Mouse (Mus musculus) embryonic facial prominence, embryonic 14.5 days (tissue): ENCODE data around the gene Snrpg. TPM values are rescaled to one million over a fixed set of nuclear protein-coding genes. Genes with fewer than 3 reads are reported as not detected.
A peak's percentile ranks its signal among the peaks of the same experiment; 100 is the strongest.

Source experiments
- ATAC-seq: fragments of 200-750 bp; cut with Nextera tagmentation; 2 replicates; pipeline ENCODE4 v1.8.0; 2017; ENCODE audit warnings: low read depth, moderate number of reproducible peaks, moderate TSS enrichment
- DNase-seq: peaks from one replicate; pipeline ENCODE4 v3.0.0-alpha.2; 2015; ENCODE audit warnings: low spot score
- H3K27ac ChIP-seq: fragments of 300-500 bp; sonication (generic); replicated peaks from 2 replicates; pipeline ENCODE4 v1.5.1; 2014; ENCODE audit warnings: low read depth, mild to moderate bottlenecking, low read length, moderate library complexity
- H3K27me3 ChIP-seq: fragments of 300-500 bp; sonication (generic); replicated peaks from 2 replicates; pipeline ENCODE4 v1.6.1; 2014; ENCODE audit warnings: low read length; ENCODE audit not compliant: control insufficient read depth, insufficient read depth
- H3K36me3 ChIP-seq: fragments of 300-500 bp; sonication (generic); 2 replicates; pipeline ENCODE4 v1.6.1; 2014; ENCODE audit warnings: low read length, mixed read lengths; ENCODE audit not compliant: control insufficient read depth, insufficient read depth
- H3K4me1 ChIP-seq: fragments of 300-500 bp; sonication (generic); 2 replicates; pipeline ENCODE4 v1.6.1; 2014; ENCODE audit warnings: antibody characterized with exemption, low read length; ENCODE audit not compliant: control insufficient read depth, insufficient read depth
- H3K4me2 ChIP-seq: fragments of 300-500 bp; sonication (generic); 2 replicates; pipeline ENCODE4 v1.6.1; 2014; ENCODE audit warnings: low read depth, mild to moderate bottlenecking, low read length, moderate library complexity, mixed read lengths
- H3K4me3 ChIP-seq: fragments of 300-500 bp; sonication (generic); 2 replicates; pipeline ENCODE4 v1.5.1; 2014; ENCODE audit warnings: low read depth, mild to moderate bottlenecking, low read length
- H3K9ac ChIP-seq: fragments of 300-500 bp; sonication (generic); 2 replicates; pipeline ENCODE4 v1.6.1; 2014; ENCODE audit warnings: low read depth, mild to moderate bottlenecking, low read length, moderate library complexity, mixed read lengths
- H3K9me3 ChIP-seq: fragments of 300-500 bp; sonication (generic); 2 replicates; pipeline ENCODE4 v1.6.1; 2016; ENCODE audit warnings: low read length; ENCODE audit not compliant: control insufficient read depth
- WGBS: fragments of 180-500 bp; shearing (Covaris S2); extraction: QIAGEN DNeasy Blood & Tissue Kit; methylation state at CpG from one replicate; pipeline ENCODE4 v1.1.7; 2014; 5-methylcytosine and 5-hydroxymethylcytosine counted together
- polyA plus RNA-seq: library from polyadenylated mRNA; unstranded; fragments of >200 nt; fragmentation: Nextera tagmentation; extraction: Ambion mirVana; gene quantifications from 2 replicates; pipeline ENCODE4 v1.2.1, GENCODE M21; 2014

Snrpg gene
- 561 and 600 TPM in 2 replicates for polyA plus RNA-seq

GRCm38 (mm10) chr6:86370764-86371339 lies at the start of gene Snrpg:
TSS of gene Snrpg (plus strand) at chr6:86371304.
- H3K27ac ChIP-seq = peak within 1 kb of the TSS; percentile 94
- peaks cover 21% of the 10 kb centered on the region for H3K36me3 ChIP-seq
- H3K4me1 ChIP-seq = peaks cover 14% of the 10 kb centered on the region
- 20% methylated on average over 15 of the region's 15 CpGs for WGBS
- H3K4me3 ChIP-seq = peak within 1 kb of the TSS; percentile 83
- H3K4me2 ChIP-seq = peak within 1 kb of the TSS; percentile 90
- peak within 1 kb of the TSS; percentile 94 for H3K9ac ChIP-seq
- ATAC-seq (no peak; the same call in 1 of the 2 replicates), DNase-seq (no peak)
- no peaks in the 10 kb centered on the region for H3K27me3 ChIP-seq
- no peaks in the 10 kb centered on the region for H3K9me3 ChIP-seq

- Histone ChIP-seq H3K36me3 (no peaks in the 10 kb centered on the region), H3K9ac (no peak overlapping the region), H3K27me3 (no peaks in the 10 kb centered on the region), H3K27ac (no peak overlapping the region), H3K9me3 (no peaks in the 10 kb centered on the region), H3K4me2 (no peak overlapping the region), H3K4me3 (no peak overlapping the region), H3K4me1 (no peaks in the 10 kb centered on the region)
- ATAC-seq (no peak), DNase-seq (no peak)
- 83% methylated on average over 4 of the region's 5 CpGs for WGBS
These were observed 49.0 kb upstream of the Snrpg start for GRCm38 (mm10) chr6:86322031-86322563.

- DNase-seq (no peak), ATAC-seq (no peak)
- WGBS = 89% methylated on average over 9 of the region's 9 CpGs
- no peaks in the 10 kb centered on the region for H3K27me3 ChIP-seq
- H3K4me2 ChIP-seq = no peak overlapping the region
- H3K9me3 ChIP-seq = no peaks in the 10 kb centered on the region
- no peaks in the 10 kb centered on the region for H3K4me1 ChIP-seq
- H3K36me3 ChIP-seq = no peaks in the 10 kb centered on the region
- no peak overlapping the region for H3K4me3 ChIP-seq
- no peak overlapping the region for H3K9ac ChIP-seq
- H3K27ac ChIP-seq = no peak overlapping the region
These were observed 48.1 kb upstream of the Snrpg start for GRCm38 (mm10) chr6:86322991-86323390.

GRCm38 (mm10) chr6:86324400-86324799 lies 46.7 kb upstream of the Snrpg start:
- Histone ChIP-seq H3K27ac (no peak overlapping the region), H3K4me1 (no peaks in the 10 kb centered on the region), H3K4me3 (no peak overlapping the region), H3K4me2 (no peak overlapping the region), H3K9me3 (no peaks in the 10 kb centered on the region), H3K36me3 (no peaks in the 10 kb centered on the region), H3K27me3 (no peaks in the 10 kb centered on the region), H3K9ac (no peak overlapping the region)
- DNase-seq (no peak), ATAC-seq (no peak)
- 61% methylated on average over 3 of the region's 3 CpGs for WGBS

GRCm38 (mm10) chr6:86325646-86326045 lies 45.5 kb upstream of the Snrpg start:
- no peaks in the 10 kb centered on the region for H3K9me3 ChIP-seq
- H3K36me3 ChIP-seq = no peaks in the 10 kb centered on the region
- no peak overlapping the region for H3K4me3 ChIP-seq
- no peak overlapping the region for H3K9ac ChIP-seq
- DNase-seq = no peak
- H3K27me3 ChIP-seq = no peaks in the 10 kb centered on the region
- WGBS = 78% methylated on average over 5 of the region's 5 CpGs
- H3K27ac ChIP-seq = no peak overlapping the region
- H3K4me1 ChIP-seq = no peaks in the 10 kb centered on the region
- no peak overlapping the region for H3K4me2 ChIP-seq
- ATAC-seq = no peak

GRCm38 (mm10) chr6:86326866-86327265 lies 44.2 kb upstream of the Snrpg start:
- Histone ChIP-seq H3K4me1 (no peaks in the 10 kb centered on the region), H3K36me3 (no peaks in the 10 kb centered on the region), H3K9me3 (no peaks in the 10 kb centered on the region), H3K4me2 (no peak overlapping the region), H3K4me3 (no peak overlapping the region), H3K9ac (no peak overlapping the region), H3K27ac (no peak overlapping the region), H3K27me3 (no peaks in the 10 kb centered on the region)
- DNase-seq = no peak
- no peak for ATAC-seq
- 88% methylated on average over 18 of the region's 18 CpGs for WGBS

GRCm38 (mm10) chr6:86328369-86328768 lies 42.7 kb upstream of the Snrpg start:
- Histone ChIP-seq H3K27me3 (no peaks in the 10 kb centered on the region), H3K9ac (no peak overlapping the region), H3K4me1 (no peaks in the 10 kb centered on the region), H3K36me3 (no peaks in the 10 kb centered on the region), H3K27ac (no peak overlapping the region), H3K4me2 (no peak overlapping the region), H3K9me3 (no peaks in the 10 kb centered on the region), H3K4me3 (no peak overlapping the region)
- 48% methylated on average over 3 of the region's 3 CpGs for WGBS
- DNase-seq = no peak
- no peak for ATAC-seq

GRCm38 (mm10) chr6:86329943-86330342 lies 41.2 kb upstream of the Snrpg start:
- H3K27ac ChIP-seq = no peak overlapping the region
- H3K9me3 ChIP-seq = no peaks in the 10 kb centered on the region
- no peak overlapping the region for H3K4me2 ChIP-seq
- DNase-seq = no peak
- no peak overlapping the region for H3K9ac ChIP-seq
- WGBS = 95% methylated on average over 6 of the region's 6 CpGs
- no peaks in the 10 kb centered on the region for H3K4me1 ChIP-seq
- ATAC-seq = no peak
- H3K36me3 ChIP-seq = no peaks in the 10 kb centered on the region
- H3K4me3 ChIP-seq = no peak overlapping the region
- H3K27me3 ChIP-seq = no peaks in the 10 kb centered on the region
